Mouse (Mus musculus): ENCODE measurements around the gene Btnl2.

Btnl2 gene

DNA sequence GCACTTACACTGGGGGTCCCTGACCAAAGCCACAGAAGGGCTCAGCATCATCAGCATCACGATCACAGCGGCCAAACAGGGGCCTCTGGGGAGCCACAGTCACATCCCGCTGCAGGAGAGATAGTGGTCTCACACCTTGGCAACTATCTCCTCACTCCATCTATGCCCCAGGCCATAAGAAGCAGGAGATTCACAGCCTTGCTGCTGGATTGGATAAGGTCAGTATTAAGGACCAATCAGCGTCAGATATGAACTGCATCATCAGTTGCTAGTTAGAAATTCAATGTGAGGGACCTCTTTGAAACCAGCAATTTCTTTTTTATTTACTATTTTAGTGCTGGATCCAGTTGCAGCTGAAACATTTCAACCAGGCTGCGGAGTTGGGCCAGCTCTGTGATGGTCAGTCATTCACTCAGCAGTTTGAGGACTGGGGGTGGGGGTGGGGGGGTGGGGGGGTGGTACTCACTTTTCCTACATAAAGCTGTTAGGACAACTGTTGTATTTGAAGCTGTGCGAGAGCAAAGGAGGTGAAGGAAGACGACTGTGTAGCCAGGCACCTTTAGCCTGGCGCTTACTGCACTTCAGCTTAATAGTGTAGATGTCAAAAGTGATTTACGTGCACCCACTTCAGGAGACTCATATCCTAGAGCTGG is 43.6 kb downstream of the Btnl2 start:
- DNase-seq (ENCODE audit: low read depth in 2 of 2, low spot score in 2 of 2) = peak; percentile 60 to 81

DNA sequence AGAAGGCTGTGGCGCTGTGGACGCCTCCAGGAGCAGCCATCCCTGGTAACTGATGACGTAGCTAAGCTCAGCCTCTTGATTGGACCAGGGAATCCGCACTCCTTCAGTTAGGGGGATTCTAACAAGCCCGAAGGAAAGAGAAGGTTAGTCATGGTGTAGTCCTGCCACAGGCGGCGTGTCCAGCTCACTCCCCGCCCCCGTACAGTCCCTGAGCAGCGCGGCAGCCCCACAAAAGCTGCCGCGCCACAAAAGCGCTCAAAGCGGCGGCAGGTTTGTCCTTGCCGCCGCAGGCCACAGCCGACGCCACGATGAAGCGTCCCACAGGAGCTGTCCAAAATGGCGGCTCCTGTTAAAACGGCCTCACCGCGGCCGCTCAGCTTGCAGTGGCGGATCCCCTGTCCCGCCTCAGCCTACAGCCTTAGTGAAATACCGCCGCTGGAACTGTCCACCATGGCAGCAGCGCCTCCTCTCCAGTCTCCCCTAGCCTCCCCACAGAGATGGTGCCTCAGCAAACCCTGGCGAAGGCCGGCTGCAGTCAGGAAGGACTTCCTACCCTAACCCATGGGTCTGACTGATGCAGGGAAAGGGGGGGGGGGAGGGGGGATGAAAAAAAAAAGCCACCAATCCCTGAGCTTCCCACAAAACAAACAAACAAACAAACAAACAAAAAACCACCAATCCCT is 44.2 kb downstream of the Btnl2 start, which contains the start of gene BC051142:
TSS of gene BC051142 (plus strand) at position 110 of the 683 bp plus-strand sequence.
- DNase-seq (ENCODE audit: low read depth in 2 of 2, low spot score in 2 of 2) = peak; percentile 51 to 69

- no peak for DNase-seq (ENCODE audit: low read depth in 2 of 2, low spot score in 2 of 2)
These were observed 44.7 kb downstream of the Btnl2 start for GRCm38 (mm10) chr17:34399394-34399715.

DNA sequence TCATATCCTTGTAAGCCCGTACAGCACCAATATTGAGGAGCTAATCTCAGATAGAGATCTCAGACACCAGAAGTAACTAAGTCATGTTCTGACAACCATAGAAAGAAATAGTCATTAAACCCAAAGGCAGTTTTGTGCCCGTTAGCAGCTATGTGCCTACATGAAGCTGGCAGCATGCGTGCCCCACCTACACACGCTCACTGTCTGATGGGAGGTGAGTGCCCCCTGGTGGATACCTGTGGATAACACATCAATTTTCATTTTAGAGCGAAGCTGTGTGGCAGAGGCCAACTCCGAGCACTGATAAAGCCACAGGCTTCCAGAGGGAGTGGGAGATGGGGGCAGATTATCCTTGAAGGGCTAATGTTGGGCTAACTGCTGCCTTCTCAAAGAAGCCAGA is 56.5 kb downstream of the Btnl2 start:
- peak; percentile 73 to 78 for DNase-seq (ENCODE audit: low read depth in 2 of 2, low spot score in 2 of 2)

Measured in CD8-positive naive resting alpha-beta T cell, adult 2 months (primary cell).